ENCODE assay signal across 1 mouse cellular context in the genomic region with DNA sequence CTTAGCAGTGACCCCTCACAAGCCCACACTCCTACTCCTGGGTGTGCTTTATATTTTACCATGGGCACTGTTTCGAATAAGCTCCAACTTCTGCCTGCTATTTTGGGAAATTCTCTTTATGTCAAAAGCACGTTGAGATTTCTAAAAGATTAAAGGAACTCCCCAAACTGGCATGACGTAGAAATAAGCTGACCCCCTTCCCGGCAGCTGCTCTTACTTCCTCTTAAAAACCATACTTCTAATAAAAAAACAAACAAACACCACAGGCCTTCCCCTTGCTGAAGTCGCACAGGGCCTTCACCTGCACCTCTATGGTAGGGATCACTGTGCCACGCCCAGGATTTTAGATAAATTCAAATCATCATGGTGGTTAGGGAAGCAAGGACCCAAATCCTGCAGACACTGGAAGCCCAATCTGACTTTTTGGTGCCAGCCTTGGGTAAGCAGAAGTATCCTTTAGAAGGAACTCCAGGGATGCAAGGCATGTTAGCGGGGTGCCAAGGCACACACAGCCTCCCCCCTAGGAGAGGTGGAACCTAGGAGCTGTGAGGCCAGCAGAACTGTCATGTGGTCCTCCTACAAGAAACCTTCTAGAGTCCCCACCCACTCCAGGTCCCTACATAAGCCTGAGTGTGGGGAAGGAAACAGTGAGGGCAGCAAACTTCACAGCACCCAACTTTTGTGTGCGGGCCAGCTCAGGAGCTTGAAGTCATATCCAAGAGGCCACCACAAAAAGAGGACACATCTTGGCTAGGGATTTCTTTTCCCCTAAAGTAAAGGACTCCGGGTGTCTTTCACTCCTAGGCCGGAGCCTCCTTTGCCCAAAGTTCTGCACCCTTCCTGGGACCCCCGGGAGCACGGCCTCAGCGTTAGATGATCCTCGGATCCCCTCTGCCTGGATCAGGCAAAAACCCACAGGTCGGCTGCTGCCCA.
TF ChIP-seq lines count a peak whose summit lies in the region.

No protein-coding gene starts in this region.

TF ChIP-seq in CH12.LX, 34 proteins besides CTCF, POLR2A, EP300 and RAD21 (continued from another document):
- TF ChIP-seq E2F4 (IDR thresholded peaks at IDR 0.05; ENCODE audit: insufficient replicate concordance, low read depth, low read length) (no peak), CHD1 (IDR thresholded peaks at IDR 0.05; ENCODE audit: low read depth, low read length) (no peak), JUN (IDR thresholded peaks at IDR 0.05; ENCODE audit: insufficient read depth, low read depth, low read length) (no peak), SIN3A (IDR thresholded peaks at IDR 0.05; ENCODE audit: low read length) (no peak)
TF ChIP-seq in CH12.LX: peak in this region for 0.
